Mouse (Mus musculus) lung, embryonic 16.5 days (tissue): ENCODE measurements at regions not wholly inside any gene's neighbourhood (a gene's known extent, or its start where the extent isn't known, plus 50 kb on each side); places are given as distances from the start of the nearest gene placed in this dataset.

ENCODE experiments used
- ATAC-seq: fragments of 200-750 bp; cut with Nextera tagmentation; 2 replicates; pipeline ENCODE4 v1.8.0; 2017; ENCODE audit warnings: low read depth, mild to moderate bottlenecking, moderate library complexity
- H3K27ac ChIP-seq: fragments of 300-500 bp; sonication (generic); 2 replicates; pipeline ENCODE4 v1.5.1; 2014; ENCODE audit warnings: mild to moderate bottlenecking, control low read depth, low read length
- H3K27me3 ChIP-seq: fragments of 300-500 bp; sonication (generic); 2 replicates; pipeline ENCODE4 v1.6.1; 2014; ENCODE audit warnings: low read depth, low read length, mixed read lengths; ENCODE audit not compliant: control insufficient read depth, insufficient read depth
- H3K36me3 ChIP-seq: fragments of 300-500 bp; sonication (generic); 2 replicates; pipeline ENCODE4 v1.6.1; 2014; ENCODE audit warnings: low read length; ENCODE audit not compliant: control insufficient read depth, insufficient read depth
- H3K4me1 ChIP-seq: fragments of 300-500 bp; sonication (generic); replicated peaks from 2 replicates; pipeline ENCODE4 v1.6.1; 2014; ENCODE audit warnings: low read length, mixed read lengths; ENCODE audit not compliant: control insufficient read depth, insufficient read depth
- H3K4me2 ChIP-seq: fragments of 300-500 bp; sonication (generic); 2 replicates; pipeline ENCODE4 v1.6.1; 2014; ENCODE audit warnings: low read depth, low read length, control low read depth
- H3K4me3 ChIP-seq: fragments of 300-500 bp; sonication (generic); 2 replicates; pipeline ENCODE4 v1.5.1; 2014; ENCODE audit warnings: mild to moderate bottlenecking, low read length, control low read depth
- H3K9ac ChIP-seq: fragments of 300-500 bp; sonication (generic); 2 replicates; pipeline ENCODE4 v1.6.1; 2014; ENCODE audit warnings: low read length, control low read depth
- H3K9me3 ChIP-seq: fragments of 300-500 bp; sonication (generic); 2 replicates; pipeline ENCODE4 v1.6.1; 2016; ENCODE audit warnings: low read length; ENCODE audit not compliant: control insufficient read depth
- WGBS: fragments of 180-500 bp; shearing (Covaris S2); extraction: QIAGEN DNeasy Blood & Tissue Kit; methylation state at CpG from one replicate; pipeline ENCODE4 v1.1.7; 2014; 5-methylcytosine and 5-hydroxymethylcytosine counted together

DNA sequence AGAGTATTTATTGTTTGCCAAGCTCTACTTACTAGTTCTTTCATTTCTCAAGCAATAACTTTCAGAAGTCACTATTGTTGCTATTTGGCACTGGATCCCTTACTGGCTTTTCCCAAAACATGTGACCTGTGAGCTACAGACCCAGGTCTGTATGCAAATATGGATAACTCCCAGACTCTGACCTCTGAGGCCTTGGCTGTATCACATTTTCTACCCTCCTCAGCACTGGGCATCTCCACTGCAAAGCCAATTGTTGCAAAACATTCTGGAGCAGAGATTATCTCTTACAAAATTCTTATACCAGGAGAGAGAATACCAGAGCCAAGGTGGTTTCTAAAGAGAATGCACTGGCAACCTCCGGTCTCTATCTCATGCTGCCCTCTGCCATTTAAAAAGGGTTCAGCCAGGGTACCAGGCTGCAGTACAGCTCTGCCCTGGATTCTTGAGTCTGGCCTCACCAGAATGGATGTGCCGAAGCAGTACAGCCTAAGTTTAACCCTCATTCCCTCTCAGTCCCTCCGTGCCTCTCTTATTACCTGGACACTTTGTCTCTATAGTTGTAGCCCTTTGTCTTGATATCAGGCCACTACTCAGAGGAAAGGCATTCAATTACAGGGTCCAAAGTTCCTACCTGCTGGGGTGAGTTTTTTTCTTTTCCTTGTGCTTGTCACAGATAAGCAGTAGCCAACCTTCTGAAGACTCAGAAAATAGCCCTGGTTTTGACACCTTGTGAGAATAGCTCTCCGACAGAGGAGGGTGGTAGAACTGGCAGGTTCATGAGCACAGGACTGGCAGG lies 101.2 kb upstream of the Vwc2 start:
- H3K4me1 ChIP-seq: no peaks in the 10 kb centered on the region
- no peak overlapping the region for H3K9ac ChIP-seq
- ATAC-seq: no peak
- no peaks in the 10 kb centered on the region for H3K27me3 ChIP-seq
- WGBS: 81% methylated on average over 4 of the region's 4 CpGs
- H3K36me3 ChIP-seq: no peaks in the 10 kb centered on the region
- H3K4me2 ChIP-seq: no peak overlapping the region
- no peak overlapping the region for H3K27ac ChIP-seq
- no peak overlapping the region for H3K4me3 ChIP-seq
- H3K9me3 ChIP-seq: no peaks in the 10 kb centered on the region

DNA sequence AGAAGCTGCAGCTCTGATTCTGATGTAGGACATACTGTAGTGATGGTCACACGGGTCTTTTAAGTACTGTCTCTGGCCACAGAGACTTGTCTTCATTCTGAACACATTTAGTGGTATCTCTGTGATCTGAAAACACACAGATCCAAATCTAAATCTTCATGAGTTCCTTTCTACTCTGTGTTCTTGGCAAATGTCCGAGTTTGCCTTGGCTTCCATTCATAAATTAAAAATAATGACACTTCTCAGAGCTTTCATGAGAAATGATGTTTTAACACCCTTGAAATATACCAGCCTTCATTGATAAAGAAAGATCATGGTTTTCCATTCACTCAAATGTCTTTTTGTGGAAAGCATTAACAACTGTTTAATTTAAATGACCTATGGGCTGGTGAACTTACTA lies 100.4 kb upstream of the Vwc2 start:
- Histone ChIP-seq H3K4me1 (no peaks in the 10 kb centered on the region), H3K27me3 (no peaks in the 10 kb centered on the region), H3K9me3 (no peaks in the 10 kb centered on the region), H3K9ac (no peak overlapping the region), H3K4me3 (no peak overlapping the region), H3K27ac (no peak overlapping the region), H3K36me3 (no peaks in the 10 kb centered on the region), H3K4me2 (no peak overlapping the region)
- 40% methylated on average over 2 of the region's 2 CpGs for WGBS
- ATAC-seq: no peak

DNA sequence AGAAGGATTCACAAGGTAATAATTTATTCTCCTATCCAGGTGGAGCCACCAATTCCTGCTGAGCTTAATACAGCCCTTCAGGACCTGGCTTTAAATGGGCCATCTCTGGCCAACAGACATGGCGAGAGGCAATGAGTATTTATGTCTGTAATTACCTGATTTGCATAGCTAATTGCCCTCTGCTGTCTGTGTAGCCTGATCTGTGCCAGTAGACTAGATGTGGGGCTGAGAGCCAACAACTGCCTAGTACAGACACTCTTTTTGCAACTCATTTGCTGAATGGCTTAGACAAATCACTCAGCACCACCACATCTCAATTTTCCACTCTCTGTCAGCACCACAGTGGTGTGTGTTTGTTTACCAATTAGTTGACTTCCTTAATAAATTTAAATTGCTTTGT lies 99.9 kb upstream of the Vwc2 start:
- Histone ChIP-seq H3K9me3 (no peaks in the 10 kb centered on the region), H3K27ac (no peak overlapping the region), H3K4me1 (no peaks in the 10 kb centered on the region), H3K4me2 (no peak overlapping the region), H3K36me3 (no peaks in the 10 kb centered on the region), H3K4me3 (no peak overlapping the region), H3K9ac (no peak overlapping the region), H3K27me3 (no peaks in the 10 kb centered on the region)
- no peak for ATAC-seq
- 50% methylated on average over 1 of the region's 1 CpGs for WGBS

DNA sequence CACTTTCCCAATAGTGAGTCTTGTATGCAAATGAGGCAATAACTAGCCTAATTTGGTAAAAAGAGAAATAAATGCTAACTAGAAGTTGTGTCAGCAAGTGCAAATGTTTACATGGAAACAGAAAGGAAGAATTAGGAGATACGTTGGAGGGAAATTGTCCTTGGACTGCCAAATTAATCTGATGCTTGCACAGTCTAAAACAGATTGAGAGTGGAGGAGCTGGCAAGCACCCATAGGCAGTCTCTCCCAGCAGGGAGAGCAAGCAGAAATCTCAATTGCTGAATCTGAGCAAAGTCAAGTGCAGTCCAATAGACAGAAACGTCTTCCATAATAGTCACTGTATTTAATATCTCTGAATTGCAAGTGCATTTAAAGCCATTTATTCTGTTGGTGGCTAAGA lies 99.5 kb upstream of the Vwc2 start:
- H3K4me1 ChIP-seq: no peaks in the 10 kb centered on the region
- WGBS: 54% methylated on average over 2 of the region's 2 CpGs
- no peaks in the 10 kb centered on the region for H3K27me3 ChIP-seq
- no peaks in the 10 kb centered on the region for H3K9me3 ChIP-seq
- no peak overlapping the region for H3K27ac ChIP-seq
- no peak overlapping the region for H3K9ac ChIP-seq
- H3K36me3 ChIP-seq: no peaks in the 10 kb centered on the region
- no peak overlapping the region for H3K4me3 ChIP-seq
- ATAC-seq: no peak
- H3K4me2 ChIP-seq: no peak overlapping the region

DNA sequence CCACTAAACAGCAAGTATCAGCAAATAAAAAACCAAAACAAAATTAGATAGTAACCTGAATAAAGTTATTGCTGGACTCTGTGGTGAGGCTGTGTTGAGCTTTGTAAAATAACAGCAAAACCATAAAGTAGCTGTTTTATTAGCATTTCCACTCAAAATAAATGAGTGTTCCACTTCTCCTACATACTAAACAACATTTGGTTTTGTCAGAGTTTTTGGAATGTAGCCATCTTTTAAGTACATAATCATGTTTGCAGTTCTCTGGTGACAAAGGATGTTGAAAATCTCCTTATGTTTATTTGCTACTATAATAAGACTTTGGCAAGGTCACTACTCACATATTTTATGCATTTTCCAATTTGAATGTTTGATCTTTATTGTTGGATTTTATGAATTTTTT lies 85.2 kb upstream of the Vwc2 start:
- H3K27me3 ChIP-seq: no peaks in the 10 kb centered on the region
- H3K4me2 ChIP-seq: no peak overlapping the region
- no peak overlapping the region for H3K27ac ChIP-seq
- H3K36me3 ChIP-seq: no peaks in the 10 kb centered on the region
- H3K9me3 ChIP-seq: no peaks in the 10 kb centered on the region
- ATAC-seq: peak; percentile 52
- 0 out of 2 replicates have a peak, but pooled peaks cover 3% of the 10 kb centered on the region for H3K4me1 ChIP-seq
- no peak overlapping the region for H3K4me3 ChIP-seq
- no peak overlapping the region for H3K9ac ChIP-seq
